Mouse (Mus musculus) heart, embryonic 11.5 days (tissue): ENCODE measurements around the gene Asns. TPM values are rescaled to one million over a fixed set of nuclear protein-coding genes. Genes with fewer than 3 reads are reported as not detected.

Experiments
- ATAC-seq: fragments of 200-750 bp; cut with Nextera tagmentation; replicated peaks from 2 replicates; pipeline ENCODE4 v1.8.0; 2017; ENCODE audit warnings: moderate library complexity; ENCODE audit not compliant: insufficient number of reproducible peaks, low FRiP score, low TSS enrichment
- H3K27ac ChIP-seq: fragments of 300-500 bp; sonication (generic); 2 replicates; pipeline ENCODE4 v1.5.1; 2014; ENCODE audit warnings: mild to moderate bottlenecking, low read depth, low read length
- H3K27me3 ChIP-seq: fragments of 300-500 bp; sonication (generic); 2 replicates; pipeline ENCODE4 v1.6.1; 2014; ENCODE audit warnings: mild to moderate bottlenecking, low read length, mixed read lengths; ENCODE audit not compliant: control insufficient read depth, insufficient read depth
- H3K36me3 ChIP-seq: fragments of 300-500 bp; sonication (generic); 2 replicates; pipeline ENCODE4 v1.6.1; 2014; ENCODE audit warnings: mild to moderate bottlenecking, low read length, moderate library complexity, mixed read lengths; ENCODE audit not compliant: control insufficient read depth, insufficient read depth
- H3K4me1 ChIP-seq: fragments of 300-500 bp; sonication (generic); 2 replicates; pipeline ENCODE4 v1.6.1; 2014; ENCODE audit warnings: low read length; ENCODE audit not compliant: control insufficient read depth, insufficient read depth
- H3K4me2 ChIP-seq: fragments of 300-500 bp; sonication (generic); 2 replicates; pipeline ENCODE4 v1.6.1; 2014; ENCODE audit warnings: mild to moderate bottlenecking, moderate library complexity
- H3K4me3 ChIP-seq: fragments of 300-500 bp; sonication (generic); 2 replicates; pipeline ENCODE4 v1.5.1; 2014; ENCODE audit warnings: low read depth, low read length
- H3K9ac ChIP-seq: fragments of 300-500 bp; sonication (generic); 2 replicates; pipeline ENCODE4 v1.6.1; 2014; ENCODE audit warnings: mild to moderate bottlenecking, low read depth, low read length, moderate library complexity
- H3K9me3 ChIP-seq: fragments of 300-500 bp; sonication (generic); replicated peaks from 2 replicates; pipeline ENCODE4 v1.6.1; 2016; ENCODE audit warnings: low read length; ENCODE audit not compliant: control insufficient read depth
- WGBS: fragments of 180-500 bp; shearing (Covaris S2); extraction: QIAGEN DNeasy Blood & Tissue Kit; methylation state at CpG from one replicate; pipeline ENCODE4 v1.1.7; 2014; ENCODE audit not compliant: insufficient replicate concordance; 5-methylcytosine and 5-hydroxymethylcytosine counted together
- polyA plus RNA-seq: library from polyadenylated mRNA; unstranded; fragments of >200 nt; fragmentation: Nextera tagmentation; extraction: Ambion mirVana; gene quantifications from 2 replicates; pipeline ENCODE4 v1.2.1, GENCODE M21; 2014

Asns gene
- 43.7 and 56.2 TPM in 2 replicates for polyA plus RNA-seq

- H3K27me3 ChIP-seq, result no peaks in the 10 kb centered on the region
- no peaks in the 10 kb centered on the region; the same call in 1 of the 2 replicates for H3K4me1 ChIP-seq
- ATAC-seq, result peak; percentile 96
- H3K9ac ChIP-seq, result peak within 1 kb of the TSS; percentile 80
- H3K27ac ChIP-seq, result 0 out of 2 replicates have a peak within 1 kb of the TSS, but pooled peaks have one; percentile 51
- H3K4me3 ChIP-seq, result peak within 1 kb of the TSS; percentile 78
- no peaks in the 10 kb centered on the region for H3K36me3 ChIP-seq
- under 1% methylated on average over 51 of the region's 51 CpGs for WGBS
- peak within 1 kb of the TSS; percentile 85 for H3K4me2 ChIP-seq
- no peaks in the 10 kb centered on the region for H3K9me3 ChIP-seq
These were observed at the start of gene Asns for GRCm38 (mm10) chr6:7692884-7693585. Asns (minus strand) TSS chr6:7693254.

- H3K27ac ChIP-seq, result no peak overlapping the region
- no peak overlapping the region for H3K4me2 ChIP-seq
- H3K4me1 ChIP-seq, result no peaks in the 10 kb centered on the region
- no peak for ATAC-seq
- no peak overlapping the region for H3K9ac ChIP-seq
- no peaks in the 10 kb centered on the region for H3K27me3 ChIP-seq
- 63% methylated on average over 3 of the region's 3 CpGs for WGBS
- H3K9me3 ChIP-seq, result no peaks in the 10 kb centered on the region
- H3K4me3 ChIP-seq, result no peak overlapping the region
- H3K36me3 ChIP-seq, result no peaks in the 10 kb centered on the region
These were observed 48.7 kb upstream of the Asns start for GRCm38 (mm10) chr6:7741721-7742120.

- H3K9ac ChIP-seq, result no peak overlapping the region
- no peaks in the 10 kb centered on the region for H3K4me1 ChIP-seq
- no peaks in the 10 kb centered on the region for H3K36me3 ChIP-seq
- no peak overlapping the region for H3K4me3 ChIP-seq
- no peak overlapping the region for H3K4me2 ChIP-seq
- 83% methylated on average over 2 of the region's 2 CpGs for WGBS
- H3K27me3 ChIP-seq, result no peaks in the 10 kb centered on the region
- no peaks in the 10 kb centered on the region for H3K9me3 ChIP-seq
- no peak overlapping the region for H3K27ac ChIP-seq
- ATAC-seq, result no peak
These were observed 44.8 kb upstream of the Asns start for GRCm38 (mm10) chr6:7737842-7738241.

DNA sequence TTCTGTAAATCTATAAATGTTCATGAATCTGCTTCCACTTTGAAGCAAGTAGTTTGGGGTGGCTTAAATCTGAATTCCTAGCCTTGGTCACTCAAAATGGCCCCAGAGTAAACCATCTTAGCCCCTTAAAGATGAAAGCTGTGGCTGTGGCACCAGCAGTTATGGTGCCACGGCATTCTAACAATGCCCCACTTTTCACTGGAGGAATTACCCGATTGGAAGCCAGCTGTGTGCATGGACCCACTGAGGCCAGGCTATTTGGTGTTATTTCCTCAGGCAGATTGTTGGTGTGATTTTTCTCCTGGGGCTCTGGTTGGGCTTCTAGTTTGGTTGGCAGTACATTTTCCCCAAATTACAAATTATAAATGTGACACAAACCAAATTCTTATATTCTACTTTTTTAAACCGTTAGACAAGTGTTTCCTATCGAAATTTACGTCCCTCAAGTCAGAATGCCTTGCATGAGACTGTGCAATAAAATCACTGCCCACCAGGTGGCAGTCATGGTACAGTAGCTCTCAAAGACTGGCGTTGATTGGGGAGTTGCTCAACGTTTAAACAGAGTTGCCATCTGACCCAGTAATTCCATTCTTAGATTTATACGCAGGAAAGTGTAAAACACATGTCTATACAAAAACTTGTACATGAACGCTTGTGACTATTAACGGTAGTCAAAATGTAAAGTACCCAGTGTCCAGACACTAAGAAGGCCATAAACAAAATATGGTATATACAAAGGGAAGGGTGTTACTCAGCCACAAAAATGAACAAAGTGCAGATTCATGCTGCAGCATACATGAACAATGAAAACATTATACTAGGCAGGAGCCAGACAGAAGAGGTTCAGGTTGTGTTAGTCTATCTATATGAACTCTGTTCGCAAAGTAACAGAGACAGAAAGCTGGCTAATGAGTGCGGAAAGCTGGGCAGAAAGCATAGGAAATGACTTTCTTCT lies 40.0 kb upstream of the Asns start:
- Histone ChIP-seq H3K9me3 (no peaks in the 10 kb centered on the region), H3K4me2 (no peak overlapping the region), H3K27ac (no peak overlapping the region), H3K9ac (no peak overlapping the region), H3K36me3 (no peaks in the 10 kb centered on the region), H3K27me3 (no peaks in the 10 kb centered on the region), H3K4me3 (no peak overlapping the region), H3K4me1 (no peaks in the 10 kb centered on the region)
- WGBS, result 38% methylated on average over 12 of the region's 12 CpGs
- no peak for ATAC-seq

DNA sequence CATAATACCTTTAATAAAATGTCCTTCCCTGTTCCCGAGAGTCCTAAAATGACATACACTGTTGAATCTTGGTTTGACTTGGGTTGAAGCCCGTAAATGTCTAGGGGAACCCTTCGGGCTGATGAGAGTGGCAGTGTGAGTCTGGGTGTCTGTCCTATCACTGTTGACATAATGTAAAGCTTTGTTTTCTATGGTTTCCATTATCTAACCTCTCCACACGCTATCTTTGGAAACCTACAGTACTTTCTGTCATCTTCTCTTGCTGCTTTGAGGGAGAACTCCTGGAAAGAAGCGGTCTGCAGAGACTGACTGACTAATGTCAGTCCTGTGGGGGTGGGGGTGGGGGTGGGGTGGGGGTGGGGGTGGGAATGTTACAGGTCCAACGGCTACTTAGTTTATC lies 39.0 kb upstream of the Asns start:
- Histone ChIP-seq H3K9me3 (no peaks in the 10 kb centered on the region), H3K4me3 (no peak overlapping the region), H3K27ac (no peak overlapping the region), H3K4me1 (no peaks in the 10 kb centered on the region), H3K4me2 (no peak overlapping the region), H3K9ac (no peak overlapping the region), H3K27me3 (no peaks in the 10 kb centered on the region), H3K36me3 (no peaks in the 10 kb centered on the region)
- WGBS, result 54% methylated on average over 6 of the region's 6 CpGs
- ATAC-seq, result no peak

DNA sequence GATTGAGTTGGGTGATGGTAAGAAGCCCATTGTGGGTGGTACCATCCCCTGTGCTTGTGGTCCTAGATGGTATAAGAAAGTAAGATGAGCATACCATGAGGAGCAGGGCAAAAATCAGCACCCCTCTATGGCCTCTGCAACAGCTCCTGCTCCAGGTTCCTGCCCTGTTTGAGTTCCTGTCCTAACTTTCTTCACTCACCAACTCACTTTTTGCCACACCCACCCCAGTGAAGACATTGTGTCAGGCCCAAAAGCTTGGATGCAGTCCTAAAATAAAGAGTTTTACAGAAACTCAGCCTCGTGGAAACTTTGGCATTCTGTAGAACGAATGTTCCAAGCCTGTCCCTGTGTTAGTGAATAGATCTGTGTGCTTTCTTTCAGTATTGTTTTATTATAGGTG lies 36.1 kb upstream of the Asns start:
- no peak for ATAC-seq
- 75% methylated on average over 2 of the region's 2 CpGs for WGBS
- Histone ChIP-seq H3K36me3 (no peaks in the 10 kb centered on the region), H3K9ac (no peak overlapping the region), H3K4me2 (no peak overlapping the region), H3K27ac (no peak overlapping the region), H3K4me3 (no peak overlapping the region), H3K4me1 (no peaks in the 10 kb centered on the region), H3K27me3 (no peaks in the 10 kb centered on the region), H3K9me3 (no peaks in the 10 kb centered on the region)

GRCm38 (mm10) chr6:7728241-7728640 lies 35.2 kb upstream of the Asns start:
- Histone ChIP-seq H3K4me2 (no peak overlapping the region), H3K27me3 (no peaks in the 10 kb centered on the region)
- no peak for ATAC-seq

GRCm38 (mm10) chr6:7716236-7716635 lies 23.2 kb upstream of the Asns start:
- Histone ChIP-seq H3K27me3 (no peaks in the 10 kb centered on the region), H3K27ac (no peak overlapping the region), H3K4me1 (no peaks in the 10 kb centered on the region), H3K36me3 (no peaks in the 10 kb centered on the region), H3K4me3 (no peak overlapping the region), H3K9me3 (no peaks in the 10 kb centered on the region), H3K9ac (no peak overlapping the region), H3K4me2 (no peak overlapping the region)
- WGBS, result 61% methylated on average over 4 of the region's 4 CpGs
- ATAC-seq, result no peak

More at GRCm38 (mm10) chr6:7728241-7728640, 35.2 kb upstream of the Asns start:
- no peak overlapping the region for H3K27ac ChIP-seq
- no peaks in the 10 kb centered on the region for H3K9me3 ChIP-seq
- WGBS, result 87% methylated on average over 5 of the region's 5 CpGs
- H3K9ac ChIP-seq, result no peak overlapping the region
- no peaks in the 10 kb centered on the region for H3K36me3 ChIP-seq
- no peaks in the 10 kb centered on the region for H3K4me1 ChIP-seq
- no peak overlapping the region for H3K4me3 ChIP-seq
